Mouse (Mus musculus) forebrain, embryonic 12.5 days (tissue): Measurements from ENCODE around the gene Ogfod2. TPM values are rescaled to one million over a fixed set of nuclear protein-coding genes. Genes with fewer than 3 reads are reported as not detected.

Experiments
- ATAC-seq: fragments of 200-750 bp; cut with Nextera tagmentation; 2 replicates; pipeline ENCODE4 v1.8.0; 2017; ENCODE audit warnings: moderate TSS enrichment; ENCODE audit not compliant: low FRiP score
- H3K27ac ChIP-seq: fragments of 300-500 bp; sonication (generic); 2 replicates; pipeline ENCODE4 v1.5.1; 2016; ENCODE audit warnings: mild to moderate bottlenecking
- H3K27me3 ChIP-seq: fragments of 300-500 bp; sonication (generic); 2 replicates; pipeline ENCODE4 v1.6.1; 2016; ENCODE audit warnings: mild to moderate bottlenecking
- H3K36me3 ChIP-seq: fragments of 300-500 bp; sonication (generic); replicated peaks from 2 replicates; pipeline ENCODE4 v1.6.1; 2016; ENCODE audit warnings: mild to moderate bottlenecking
- H3K4me1 ChIP-seq: fragments of 300-500 bp; sonication (generic); 2 replicates; pipeline ENCODE4 v1.6.1; 2016
- H3K4me2 ChIP-seq: fragments of 300-500 bp; sonication (generic); 2 replicates; pipeline ENCODE4 v1.6.1; 2016; ENCODE audit warnings: mild to moderate bottlenecking, moderate library complexity
- H3K4me3 ChIP-seq: fragments of 300-500 bp; sonication (generic); replicated peaks from 2 replicates; pipeline ENCODE4 v1.5.1; 2016; ENCODE audit warnings: mild to moderate bottlenecking
- H3K9ac ChIP-seq: fragments of 300-500 bp; sonication (generic); 2 replicates; pipeline ENCODE4 v1.6.1; 2016; ENCODE audit warnings: mild to moderate bottlenecking
- H3K9me3 ChIP-seq: fragments of 300-500 bp; sonication (generic); 2 replicates; pipeline ENCODE4 v1.6.1; 2016
- WGBS: fragments of 180-500 bp; shearing (Covaris S2); methylation state at CpG from one replicate; pipeline ENCODE4 v1.1.7; 2016; 5-methylcytosine and 5-hydroxymethylcytosine counted together
- polyA plus RNA-seq: library from polyadenylated mRNA; unstranded; fragments of >200 nt; fragmentation: Nextera tagmentation; extraction: Ambion mirVana; gene quantifications from 2 replicates; pipeline ENCODE4 v1.2.1, GENCODE M21; 2016

Ogfod2 gene
- polyA plus RNA-seq, 1 experiment from 2014 or later, result 17.7 TPM

DNA sequence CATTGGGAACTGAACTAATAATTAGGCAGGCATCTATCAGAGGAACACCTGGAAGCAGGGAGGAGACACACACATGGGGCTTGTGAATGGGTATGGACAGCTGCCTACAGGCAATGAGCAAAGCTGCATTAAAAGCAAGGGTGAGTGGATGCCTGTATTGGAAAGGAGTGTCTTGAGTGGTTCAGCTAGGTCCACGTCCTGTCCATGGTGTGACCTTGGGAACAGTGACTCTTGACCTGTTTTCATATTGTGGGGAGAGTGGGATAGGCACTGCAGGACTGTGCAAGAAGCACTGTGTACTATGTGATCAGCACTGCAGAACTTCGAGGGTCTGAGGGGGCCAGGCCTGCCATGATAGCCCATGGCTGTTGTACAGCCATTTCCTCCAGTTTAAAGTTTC, 13.2 kb upstream of the Ogfod2 start:
- Histone ChIP-seq H3K4me3 (no peak overlapping the region), H3K9ac (no peak overlapping the region), H3K9me3 (peaks cover 3% of the 10 kb centered on the region; the same call in 1 of the 2 replicates), H3K27me3 (peaks cover 20% of the 10 kb centered on the region), H3K27ac (no peak overlapping the region), H3K4me2 (no peak overlapping the region), H3K4me1 (peaks cover 11% of the 10 kb centered on the region), H3K36me3 (no peaks in the 10 kb centered on the region)
- ATAC-seq, result no peak
- 81% methylated on average over 2 of the region's 2 CpGs for WGBS

DNA sequence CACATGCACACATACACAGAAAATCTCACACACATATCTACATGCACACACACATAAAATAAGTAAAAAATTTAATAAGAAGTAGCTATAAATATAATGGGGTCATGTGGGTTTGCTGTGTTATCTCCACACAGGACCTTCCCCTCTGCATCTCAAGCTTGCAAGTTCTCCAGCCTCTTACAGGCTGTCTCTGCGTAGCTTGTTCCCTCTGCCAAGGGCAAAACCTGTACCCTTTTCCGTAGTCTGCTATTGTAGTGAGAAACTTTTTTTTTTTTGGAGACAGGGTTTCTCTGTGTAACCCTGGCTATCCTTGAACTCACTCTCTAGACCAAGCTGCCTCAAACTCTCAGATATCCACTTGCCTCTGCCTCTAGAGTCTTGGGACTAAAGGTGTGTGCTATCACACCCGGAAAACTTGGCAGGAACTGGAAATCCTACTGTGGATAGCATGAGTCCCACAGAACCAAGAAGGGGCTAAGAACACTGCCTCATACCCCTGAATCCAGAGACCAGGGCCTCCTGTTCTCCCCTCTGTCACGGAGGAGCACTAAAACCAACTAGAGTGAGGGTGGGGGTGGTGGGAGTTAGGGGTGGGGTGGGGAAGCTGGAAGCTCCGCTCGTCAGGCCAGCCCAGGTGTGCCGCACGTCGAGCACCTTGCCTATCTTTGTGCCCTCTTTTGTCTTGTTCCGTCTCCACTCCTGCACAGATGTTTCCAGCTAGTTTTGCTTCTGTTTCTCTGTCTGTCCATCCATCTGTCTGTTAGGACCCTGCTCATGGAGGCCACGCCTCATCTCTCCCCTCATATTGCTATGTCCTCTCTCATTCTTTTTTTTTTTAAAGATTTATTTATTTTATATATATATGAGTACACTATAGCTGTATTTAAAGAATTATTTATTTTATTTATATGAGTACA, 11.7 kb upstream of the Ogfod2 start:
- ATAC-seq, result no peak
- no peak overlapping the region for H3K4me2 ChIP-seq
- 93% methylated on average over 11 of the region's 11 CpGs for WGBS
- peaks cover 3% of the 10 kb centered on the region; the same call in 1 of the 2 replicates for H3K9me3 ChIP-seq
- peaks cover 6% of the 10 kb centered on the region for H3K4me1 ChIP-seq
- H3K27me3 ChIP-seq, result peaks cover 6% of the 10 kb centered on the region
- no peak overlapping the region for H3K9ac ChIP-seq
- no peaks in the 10 kb centered on the region for H3K36me3 ChIP-seq
- H3K4me3 ChIP-seq, result no peak overlapping the region
- H3K27ac ChIP-seq, result no peak overlapping the region

DNA sequence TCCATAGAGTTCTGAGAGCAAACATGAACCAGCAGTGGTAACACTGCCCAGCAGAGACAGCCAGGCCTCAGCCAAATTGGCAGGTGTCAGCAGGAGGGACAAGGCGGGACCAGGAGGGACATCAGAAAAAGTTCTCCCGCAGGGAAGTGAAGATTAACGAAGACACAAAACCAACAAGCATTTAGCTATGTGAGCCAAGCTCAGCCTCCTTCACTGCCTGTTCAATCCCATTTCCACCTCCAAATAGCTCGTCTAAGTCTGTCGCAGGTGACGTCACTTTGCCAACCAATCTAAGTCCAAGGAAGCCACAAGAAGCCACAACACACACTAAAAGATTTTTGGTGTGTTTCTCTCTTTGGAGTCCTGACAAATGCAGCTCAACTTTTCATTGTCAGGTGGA, 9.8 kb upstream of the Ogfod2 start:
- Histone ChIP-seq H3K27me3 (no peaks in the 10 kb centered on the region), H3K4me1 (no peaks in the 10 kb centered on the region), H3K36me3 (no peaks in the 10 kb centered on the region), H3K9ac (no peak overlapping the region), H3K4me3 (no peak overlapping the region), H3K27ac (no peak overlapping the region), H3K9me3 (no peaks in the 10 kb centered on the region), H3K4me2 (no peak overlapping the region)
- WGBS, result 79% methylated on average over 6 of the region's 6 CpGs
- ATAC-seq, result no peak

DNA sequence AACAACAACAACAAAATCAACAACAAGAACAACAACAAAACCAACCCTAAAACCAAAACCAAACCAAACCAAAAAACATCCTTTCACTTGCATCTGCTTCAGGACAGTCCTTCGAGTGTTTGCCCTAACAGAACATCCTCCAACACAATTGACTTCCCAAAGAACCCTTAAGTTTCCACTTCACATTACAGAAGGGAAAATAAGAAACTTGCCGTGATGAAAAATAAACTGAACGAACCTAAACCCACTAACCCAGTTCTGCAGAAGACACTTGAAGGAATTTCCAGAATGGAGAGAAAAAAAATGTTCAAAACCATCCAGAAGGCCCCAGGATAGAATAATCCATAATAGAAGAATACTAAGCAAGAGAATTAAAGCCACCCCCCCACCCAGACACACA, 9.1 kb upstream of the Ogfod2 start:
- ATAC-seq, result no peak
- Histone ChIP-seq H3K4me3 (no peak overlapping the region), H3K9me3 (no peaks in the 10 kb centered on the region), H3K9ac (no peak overlapping the region), H3K27ac (no peak overlapping the region), H3K4me1 (no peaks in the 10 kb centered on the region), H3K36me3 (no peaks in the 10 kb centered on the region), H3K4me2 (no peak overlapping the region), H3K27me3 (no peaks in the 10 kb centered on the region)
- WGBS, result 88% methylated on average over 3 of the region's 3 CpGs

DNA sequence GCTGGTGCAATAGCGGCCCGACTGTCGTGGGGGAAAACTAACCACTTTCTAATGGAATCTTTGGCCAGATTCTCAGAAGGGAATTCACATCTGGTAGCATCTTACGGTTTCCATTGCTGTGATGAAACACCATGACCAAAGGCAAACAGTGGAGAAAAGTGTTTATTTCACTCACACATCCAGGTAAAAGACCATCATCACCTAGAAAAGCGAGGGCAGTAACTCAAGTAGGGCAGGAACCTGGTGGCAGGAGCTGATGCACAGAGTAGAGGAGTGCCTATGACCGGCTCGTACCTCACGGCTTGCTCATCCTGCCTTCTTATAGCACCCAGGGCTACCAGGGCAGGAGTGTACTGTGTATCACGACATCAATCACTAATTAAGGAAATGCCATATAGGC, 8.5 kb upstream of the Ogfod2 start:
- Histone ChIP-seq H3K4me2 (no peak overlapping the region), H3K4me1 (no peaks in the 10 kb centered on the region), H3K27ac (no peak overlapping the region), H3K9me3 (no peaks in the 10 kb centered on the region), H3K36me3 (no peaks in the 10 kb centered on the region), H3K27me3 (no peaks in the 10 kb centered on the region), H3K4me3 (no peak overlapping the region), H3K9ac (no peak overlapping the region)
- no peak for ATAC-seq
- WGBS, result 96% methylated on average over 9 of the region's 9 CpGs

DNA sequence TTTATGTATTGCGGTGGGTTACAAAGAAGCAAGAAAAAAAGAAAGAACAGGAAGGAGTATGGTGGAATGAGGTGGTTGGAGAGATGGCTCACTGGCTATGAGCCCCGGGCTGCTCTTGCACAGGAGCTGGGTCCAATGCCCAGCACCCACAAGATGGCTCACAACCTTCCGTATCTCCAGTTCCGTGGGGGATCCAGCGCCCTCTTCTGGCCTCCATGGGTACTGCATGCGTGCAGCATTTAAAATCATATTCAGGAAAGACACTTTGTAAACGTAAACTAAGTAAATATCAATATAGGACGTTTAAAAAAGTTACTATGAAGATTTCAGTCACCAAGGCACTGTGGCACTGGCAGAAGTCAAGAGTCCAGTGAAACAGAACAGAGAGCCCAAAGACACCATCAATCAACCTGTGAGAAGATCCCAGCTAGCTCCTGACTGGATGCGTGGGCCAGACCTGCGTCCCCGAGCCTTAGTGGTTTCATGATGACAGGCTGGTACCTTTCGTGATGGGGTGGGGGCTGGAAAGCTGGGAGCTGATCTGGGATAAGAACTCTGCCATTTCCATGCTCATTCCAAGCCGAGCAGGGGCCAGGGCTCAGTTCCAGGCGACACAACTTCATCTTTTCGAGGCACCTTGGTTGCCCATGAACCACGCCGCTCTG, 888 bp upstream of the Ogfod2 start:
- H3K27me3 ChIP-seq, result no peaks in the 10 kb centered on the region
- H3K4me3 ChIP-seq, result peak overlapping the region; percentile 85
- H3K4me2 ChIP-seq, result peak overlapping the region; percentile 93
- peak overlapping the region; percentile 80 for H3K9ac ChIP-seq
- H3K36me3 ChIP-seq, result 0 out of 2 replicates have a peak, but pooled peaks cover 4% of the 10 kb centered on the region
- no peaks in the 10 kb centered on the region for H3K9me3 ChIP-seq
- peaks cover 28% of the 10 kb centered on the region for H3K4me1 ChIP-seq
- H3K27ac ChIP-seq, result peak overlapping the region; percentile 85
- 23% methylated on average over 17 of the region's 17 CpGs for WGBS
- no peak; the same call in 1 of the 2 replicates for ATAC-seq

DNA sequence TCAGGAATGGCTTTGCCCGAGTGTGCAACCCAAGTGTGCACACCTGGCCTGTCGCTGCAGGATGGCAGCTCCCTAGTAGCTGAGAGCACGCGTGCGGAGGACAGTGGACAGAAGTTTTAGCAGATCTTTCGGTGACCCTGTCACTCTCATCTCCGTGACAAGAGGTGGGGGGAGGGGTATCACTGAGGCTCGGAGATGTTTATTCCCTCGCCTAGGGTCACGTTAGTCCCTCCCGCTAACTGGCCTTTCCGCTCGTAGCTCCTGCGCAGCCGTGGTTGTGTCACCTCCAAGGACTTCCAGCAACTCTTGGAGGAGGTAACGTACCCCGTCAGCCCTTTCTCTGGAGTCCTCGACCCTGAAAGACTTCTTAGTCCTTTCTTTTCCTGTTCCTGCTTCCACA, 434 bp downstream of the Ogfod2 start:
- no peaks in the 10 kb centered on the region for H3K9me3 ChIP-seq
- no peak; the same call in 1 of the 2 replicates for ATAC-seq
- H3K4me2 ChIP-seq, result peak overlapping the region; percentile 93
- H3K36me3 ChIP-seq, result peaks cover 11% of the 10 kb centered on the region
- H3K27me3 ChIP-seq, result no peaks in the 10 kb centered on the region
- H3K4me3 ChIP-seq, result peak overlapping the region; percentile 85
- 3% methylated on average over 18 of the region's 18 CpGs for WGBS
- H3K9ac ChIP-seq, result peak overlapping the region; percentile 80
- H3K27ac ChIP-seq, result peak overlapping the region; percentile 85; the same call in 1 of the 2 replicates
- H3K4me1 ChIP-seq, result peaks cover 40% of the 10 kb centered on the region

DNA sequence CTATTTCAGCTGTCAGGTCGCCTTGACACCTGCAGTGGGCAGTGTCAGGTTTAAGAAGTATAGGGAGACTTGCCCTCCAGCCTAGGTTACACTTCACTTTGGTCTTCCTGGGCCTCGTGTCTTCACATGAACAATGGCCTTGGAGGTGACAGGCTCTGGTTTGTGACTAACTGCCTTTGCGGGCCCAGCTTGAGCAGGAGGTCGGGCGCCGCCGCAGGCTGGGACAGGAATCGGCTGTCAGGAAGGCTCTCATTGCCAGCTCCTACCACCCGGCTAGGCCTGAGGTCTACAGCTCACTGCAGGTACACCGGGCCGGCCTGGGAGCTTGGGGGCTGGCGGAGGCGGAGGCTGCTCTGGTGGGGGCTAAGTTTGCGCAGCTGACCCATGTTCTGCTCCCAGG, 933 bp downstream of the Ogfod2 start:
- H3K4me1 ChIP-seq, result peaks cover 44% of the 10 kb centered on the region

DNA sequence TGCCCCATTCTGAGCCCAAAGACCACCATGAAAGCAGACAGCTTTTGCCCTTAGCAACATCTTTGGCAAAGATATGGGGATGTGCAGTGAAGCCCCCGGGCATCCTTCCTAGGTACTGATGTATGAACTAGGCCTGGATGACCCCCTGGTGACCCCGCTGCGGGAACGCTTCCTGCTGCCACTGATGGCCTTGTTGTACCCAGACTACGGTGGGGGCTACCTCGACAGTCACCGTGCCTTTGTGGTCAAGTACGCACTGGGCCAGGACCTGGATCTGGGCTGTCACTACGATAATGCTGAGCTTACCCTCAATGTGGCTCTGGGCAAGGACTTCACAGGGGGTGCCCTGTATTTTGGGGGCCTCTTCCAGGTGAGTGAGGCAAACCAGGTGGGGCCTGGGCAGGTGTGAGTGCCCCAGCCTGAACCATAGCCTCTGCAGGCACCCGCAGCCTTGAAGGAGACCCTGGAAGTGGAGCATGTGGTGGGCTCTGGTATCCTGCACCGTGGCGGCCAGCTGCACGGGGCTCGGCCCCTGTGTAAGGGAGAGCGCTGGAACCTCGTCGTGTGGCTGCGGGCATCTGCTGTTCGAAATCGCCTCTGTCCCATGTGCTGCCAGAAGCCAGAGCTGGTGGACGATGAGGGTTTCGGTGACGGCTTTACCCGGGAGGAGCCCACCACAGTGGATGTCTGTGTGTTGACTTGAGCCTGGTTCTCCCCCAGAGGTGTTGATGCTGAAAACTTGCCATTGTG, 2.4 kb downstream of the Ogfod2 start:
- Histone ChIP-seq H3K27ac (no peak overlapping the region), H3K4me2 (no peak overlapping the region), H3K27me3 (no peaks in the 10 kb centered on the region), H3K9ac (no peak overlapping the region), H3K4me1 (peaks cover 44% of the 10 kb centered on the region), H3K36me3 (peaks cover 30% of the 10 kb centered on the region), H3K9me3 (no peaks in the 10 kb centered on the region), H3K4me3 (no peak overlapping the region)
- ATAC-seq, result no peak
- WGBS, result 91% methylated on average over 24 of the region's 24 CpGs

More for the DNA sequence above, 933 bp downstream of the Ogfod2 start:
- Histone ChIP-seq H3K36me3 (peaks cover 16% of the 10 kb centered on the region), H3K27me3 (no peaks in the 10 kb centered on the region), H3K4me2 (peak overlapping the region; percentile 93), H3K4me3 (peak overlapping the region; percentile 85), H3K9me3 (no peaks in the 10 kb centered on the region), H3K27ac (no peak overlapping the region), H3K9ac (peak overlapping the region; percentile 80)
- 13% methylated on average over 14 of the region's 14 CpGs for WGBS
- no peak for ATAC-seq

DNA sequence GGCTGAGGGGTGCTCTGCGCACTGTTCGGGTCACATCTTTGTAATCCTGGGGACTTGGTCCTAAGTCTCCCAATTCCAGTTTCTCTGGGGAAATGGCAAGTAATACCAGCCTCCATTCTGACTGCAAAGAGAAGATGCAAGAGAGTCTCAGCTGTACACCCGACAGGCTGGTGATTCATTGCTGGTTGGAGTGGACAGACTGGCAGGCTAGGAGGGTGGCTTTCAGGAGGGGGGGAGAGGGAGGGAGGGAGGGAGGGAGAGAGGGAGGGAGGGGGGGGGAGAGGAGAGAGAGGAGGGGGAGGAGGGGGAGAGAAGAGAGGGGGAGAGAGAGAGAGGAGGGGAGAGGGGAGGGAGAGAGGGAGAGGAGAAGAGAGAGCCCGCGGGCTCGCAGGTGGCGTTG, 3.4 kb downstream of the Ogfod2 start:
- Histone ChIP-seq H3K4me1 (peaks cover 44% of the 10 kb centered on the region), H3K4me3 (peak overlapping the region; percentile 94), H3K27me3 (no peaks in the 10 kb centered on the region), H3K9ac (peak overlapping the region; percentile 93), H3K36me3 (peaks cover 41% of the 10 kb centered on the region), H3K27ac (peak overlapping the region; percentile 82; the same call in 1 of the 2 replicates), H3K9me3 (no peaks in the 10 kb centered on the region), H3K4me2 (peak overlapping the region; percentile 88)
- no peak for ATAC-seq
- 24% methylated on average over 7 of the region's 7 CpGs for WGBS

DNA sequence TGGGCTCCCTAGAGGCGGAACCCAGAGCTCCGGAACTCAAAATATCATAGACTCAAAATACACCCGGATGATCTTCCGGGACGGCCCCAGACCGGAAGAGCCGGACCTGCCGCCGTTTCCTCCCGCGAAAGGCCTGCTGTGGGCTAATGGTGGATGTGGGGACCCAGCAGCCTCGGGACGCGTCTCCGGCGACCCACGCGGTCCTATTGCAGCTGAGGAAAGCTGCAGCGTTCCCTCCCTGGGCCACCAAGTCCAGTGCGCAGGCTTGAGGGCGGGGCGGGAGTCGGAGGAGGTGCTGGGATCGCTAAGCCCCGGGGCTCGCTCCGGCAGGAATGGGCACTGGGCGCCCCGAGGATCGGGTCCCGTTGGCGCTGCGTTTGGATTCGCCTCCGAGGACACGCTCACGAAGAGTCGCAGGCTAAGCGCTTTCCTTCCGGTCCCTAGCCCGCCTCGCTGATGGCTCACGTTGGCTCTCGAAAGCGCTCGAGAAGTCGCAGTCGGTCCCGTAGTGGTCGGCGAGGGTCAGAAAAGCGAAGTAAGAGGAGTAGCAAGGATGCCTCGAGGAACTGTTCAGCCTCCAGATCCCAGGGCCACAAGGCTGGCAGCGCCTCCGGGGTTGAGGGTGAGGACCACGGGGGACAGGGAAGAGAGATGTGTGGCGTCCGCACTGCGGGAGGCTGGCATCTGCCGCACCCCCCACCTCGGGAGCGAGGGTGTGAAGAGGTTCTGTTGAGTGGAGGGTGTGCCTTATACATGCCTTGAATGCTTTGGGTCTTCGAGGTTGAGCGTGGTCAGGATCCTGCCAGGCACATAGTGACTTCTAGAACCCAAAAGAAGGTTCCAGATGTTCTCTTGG, 4.1 kb downstream of the Ogfod2 start, which contains the start of gene Arl6ip4:
TSS of gene Arl6ip4 (plus strand) at position 100 of the 856 bp plus-strand sequence.
- peak; percentile 9; the same call in 1 of the 2 replicates for ATAC-seq
- H3K4me1 ChIP-seq, result peaks cover 40% of the 10 kb centered on the region
- peaks cover 47% of the 10 kb centered on the region for H3K36me3 ChIP-seq
- H3K4me3 ChIP-seq, result peak within 1 kb of the TSS; percentile 94
- H3K9me3 ChIP-seq, result no peaks in the 10 kb centered on the region
- H3K27ac ChIP-seq, result peak within 1 kb of the TSS; percentile 82
- H3K9ac ChIP-seq, result peak within 1 kb of the TSS; percentile 93
- H3K4me2 ChIP-seq, result peak within 1 kb of the TSS; percentile 88
- H3K27me3 ChIP-seq, result no peaks in the 10 kb centered on the region
- WGBS, result 2% methylated on average over 57 of the region's 64 CpGs
